Mouse (Mus musculus) c-Kit-positive CD71-positive TER-119-positive erythroid progenitor cells, embryonic 14.5 days (primary cell): Measurements from ENCODE around the gene Patj.
"Not testable (repeated sequence)": the region's sequence is repeated elsewhere in the genome, so short reads cannot be mapped to it uniquely, and the experiment has no call there.

Experiments
- DNase-seq: peaks from one replicate; pipeline ENCODE4 v3.0.0-alpha.2; 2013; ENCODE audit warnings: low spot score

Patj gene

GRCm38 (mm10) chr4:98665884-98666283 lies 270.3 kb downstream of the Patj start:
- no peak for DNase-seq

GRCm38 (mm10) chr4:98666451-98666850 lies 270.9 kb downstream of the Patj start:
- no peak for DNase-seq

GRCm38 (mm10) chr4:98667009-98667408 lies 271.4 kb downstream of the Patj start:
- no peak for DNase-seq

DNA sequence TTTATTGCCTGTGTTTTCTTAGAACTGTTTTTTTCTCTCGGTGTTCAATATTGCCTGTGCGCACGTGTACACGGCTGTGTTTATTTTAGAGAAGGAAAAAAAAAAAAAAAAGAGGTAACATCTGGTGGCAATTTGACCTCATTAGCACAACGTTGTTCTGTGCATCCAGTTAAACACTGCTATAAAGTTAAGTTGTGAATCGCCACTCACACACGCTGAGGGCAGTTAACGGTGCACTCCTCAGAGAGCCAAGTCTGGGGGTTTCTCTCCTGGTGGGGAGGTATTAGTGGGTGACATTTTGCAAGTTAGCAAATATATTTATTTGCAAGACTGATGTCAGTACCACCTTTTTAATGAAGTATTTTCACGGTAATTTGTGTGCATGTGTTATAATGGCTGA lies 281.9 kb downstream of the Patj start:
- DNase-seq = no peak

DNA sequence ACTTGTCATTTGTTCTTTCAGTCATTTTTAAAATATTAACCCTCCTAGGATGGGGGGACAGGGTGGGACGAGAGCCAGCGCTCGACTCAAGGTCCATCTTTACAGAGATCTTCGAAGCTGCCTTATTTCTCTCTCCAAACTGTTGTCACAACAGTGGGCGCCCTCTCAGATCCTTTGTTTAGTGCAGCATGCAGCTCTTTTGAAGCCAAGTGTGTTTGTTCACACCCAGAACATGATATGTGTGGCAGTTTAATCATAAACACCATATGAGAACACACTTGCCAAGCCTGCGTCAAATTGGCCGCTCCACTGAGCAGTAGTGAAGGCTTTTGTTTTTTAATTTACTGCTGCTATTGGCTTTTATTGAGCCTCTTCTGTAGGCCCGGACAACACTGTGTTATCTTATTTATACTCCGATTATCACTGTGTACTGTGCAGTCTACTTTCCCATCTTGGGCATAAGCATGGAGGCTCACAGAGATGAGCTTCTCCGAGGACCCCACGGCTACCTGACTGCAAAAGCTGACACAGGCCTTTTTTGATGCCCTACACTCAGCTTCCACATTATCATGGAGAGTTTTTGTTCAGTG lies 291.2 kb downstream of the Patj start:
- DNase-seq = no peak

DNA sequence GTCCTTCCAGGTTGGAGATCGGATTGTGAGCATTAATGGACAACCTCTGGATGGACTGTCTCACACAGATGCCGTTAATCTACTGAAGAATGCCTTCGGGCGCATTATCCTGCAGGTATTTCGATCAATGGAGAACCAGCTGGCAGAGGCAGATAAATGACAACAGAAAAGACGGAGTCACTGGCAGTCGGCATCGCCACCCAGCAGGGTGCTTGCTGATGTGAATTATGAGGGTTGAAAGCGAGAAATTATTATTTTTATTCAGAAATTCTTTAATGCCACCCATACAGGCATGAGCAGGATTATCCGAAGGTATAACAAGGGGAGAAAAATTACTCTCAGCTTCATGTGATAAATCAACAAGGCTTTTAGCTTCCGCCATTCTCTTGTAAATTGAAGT lies 292.5 kb downstream of the Patj start:
- DNase-seq = no peak

DNA sequence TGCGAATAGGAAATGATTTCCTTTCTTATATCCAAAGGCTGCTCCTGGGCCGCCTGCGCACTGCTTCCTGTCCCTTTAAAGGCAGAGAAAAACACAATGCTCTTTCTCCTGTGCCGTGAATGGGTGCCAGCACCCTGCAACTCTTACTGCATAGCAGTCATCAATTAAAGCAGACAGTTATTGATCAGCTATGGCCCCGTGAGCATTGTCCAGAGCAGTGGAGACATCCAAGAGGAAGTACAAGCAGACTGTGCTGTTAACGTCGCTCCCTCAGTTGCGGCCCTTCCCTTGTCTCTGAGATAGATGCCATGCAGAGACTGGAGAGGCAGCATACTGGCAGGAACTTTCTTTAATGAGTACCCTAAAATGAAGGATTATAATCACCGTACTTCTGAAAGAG lies 292.9 kb downstream of the Patj start:
- no peak for DNase-seq

DNA sequence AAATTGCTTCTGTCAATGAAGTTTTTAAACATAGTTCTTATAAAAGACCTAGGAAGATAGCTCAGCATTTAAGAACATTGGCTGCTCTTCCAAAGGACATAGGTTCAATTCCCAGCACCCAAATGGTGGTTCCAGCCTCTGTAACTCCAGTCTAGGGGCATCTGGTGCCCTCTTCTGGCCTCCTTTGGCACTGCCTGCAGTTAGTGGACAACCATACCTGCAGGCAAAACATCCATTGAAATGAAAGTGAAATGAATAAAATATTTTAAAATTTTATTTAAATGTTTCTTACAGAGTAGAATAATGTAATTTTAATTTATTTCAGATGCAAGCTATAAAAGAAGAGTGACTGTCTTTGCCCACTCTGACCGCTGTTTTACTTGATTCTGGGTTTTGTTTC lies 294.4 kb downstream of the Patj start:
- DNase-seq = no peak

DNA sequence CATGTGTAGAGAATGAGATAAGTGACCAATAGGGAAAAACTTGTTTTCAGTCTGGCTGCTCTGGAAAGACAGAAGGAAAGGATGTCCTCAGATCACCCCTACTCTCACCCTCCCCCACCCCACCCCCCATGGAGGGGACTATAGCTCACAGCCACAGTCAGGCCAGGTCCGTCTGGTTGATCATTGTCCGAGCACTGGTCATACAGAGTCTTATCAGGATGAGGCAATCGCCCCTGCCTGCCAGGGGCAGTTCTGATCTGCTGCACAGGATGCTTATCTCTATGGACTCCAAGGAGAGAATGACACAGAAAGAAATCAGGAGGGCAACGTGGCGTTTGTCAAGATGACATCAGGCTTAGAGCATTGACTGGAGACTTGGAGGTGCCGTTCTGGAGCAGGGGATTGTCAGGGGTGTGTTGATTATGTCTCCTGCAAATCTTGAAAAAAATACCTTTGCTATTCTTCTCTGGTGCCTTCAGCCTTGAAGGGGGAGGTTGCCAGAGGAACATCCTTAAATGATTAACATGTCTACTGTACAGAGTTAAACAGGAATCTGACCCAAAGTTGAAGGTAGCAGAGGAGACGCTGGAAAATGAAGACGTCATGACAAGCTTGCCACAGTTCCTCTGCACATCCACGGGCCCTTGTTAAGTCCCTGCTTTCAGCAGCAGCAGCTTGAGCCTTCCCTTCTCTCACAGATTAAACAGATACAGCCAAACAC lies 298.0 kb downstream of the Patj start:
- DNase-seq = no peak

DNA sequence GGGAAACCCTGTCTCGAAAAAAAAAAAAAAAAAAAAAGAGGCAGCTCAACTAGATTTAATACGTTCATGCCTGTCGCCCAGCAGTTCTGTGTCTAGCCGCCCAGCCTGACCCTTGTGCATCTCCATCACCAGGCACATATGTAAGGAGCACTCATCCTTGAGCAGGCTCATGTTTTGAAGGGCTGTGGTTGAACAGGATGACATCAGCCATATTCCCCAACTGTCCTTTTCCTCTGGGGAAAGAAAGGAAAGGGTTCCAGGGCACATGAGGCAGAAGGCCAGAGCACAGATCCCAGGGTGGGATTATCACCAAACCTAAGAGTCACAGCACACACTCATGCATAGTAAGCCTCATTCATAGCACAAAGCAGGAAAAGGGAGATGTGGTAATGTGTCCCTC lies 302.3 kb downstream of the Patj start:
- no peak for DNase-seq

GRCm38 (mm10) chr4:98698921-98699320 lies 303.3 kb downstream of the Patj start:
- DNase-seq = no peak

DNA sequence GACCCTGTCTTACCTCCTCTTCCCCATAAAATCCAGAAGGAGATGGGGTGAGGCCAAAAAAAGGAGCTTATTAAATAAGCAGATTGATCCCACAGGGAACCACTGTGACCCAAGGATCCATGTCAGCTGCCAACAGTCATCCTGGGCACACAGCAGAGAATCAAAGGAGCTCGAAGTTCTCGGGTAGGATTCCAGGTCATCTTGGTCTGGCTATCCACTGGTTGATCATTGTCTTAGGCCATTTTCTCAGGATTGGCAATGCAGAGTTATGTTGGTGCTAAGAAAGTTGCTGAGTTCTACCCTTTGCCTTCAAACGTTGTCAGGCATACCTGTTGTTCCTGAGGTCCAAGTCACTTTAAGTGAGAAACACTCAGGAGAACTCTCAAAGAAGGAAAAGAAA lies 304.6 kb downstream of the Patj start:
- DNase-seq = no peak

- no peak for DNase-seq
Measured at GRCm38 (mm10) chr4:98702201-98702894, 306.8 kb downstream of the Patj start.

DNA sequence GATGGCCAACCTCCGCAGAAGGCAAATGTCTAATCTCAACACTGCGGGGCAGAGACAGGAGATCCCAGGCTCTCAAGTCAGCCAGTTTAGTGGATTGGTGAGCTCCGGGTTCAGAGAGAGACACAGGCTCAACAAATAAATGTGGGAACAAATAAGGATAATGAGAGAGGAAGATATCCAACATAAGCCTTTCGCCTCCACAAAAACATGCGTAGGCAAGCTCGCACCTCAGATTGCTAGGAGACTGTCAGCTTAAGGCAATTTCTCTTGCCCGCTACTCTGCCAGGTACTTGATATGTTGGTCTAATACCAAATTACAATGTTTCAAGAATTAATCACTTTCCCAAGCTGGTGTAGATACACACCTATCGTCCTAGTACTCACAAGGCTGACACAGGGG lies 315.3 kb downstream of the Patj start:
- no peak for DNase-seq

GRCm38 (mm10) chr4:98717735-98718546 lies 322.4 kb downstream of the Patj start:
- no peak for DNase-seq

- DNase-seq = no peak
Measured at GRCm38 (mm10) chr4:98718547-98718917, 322.9 kb downstream of the Patj start.

- DNase-seq = peak; percentile 40
Measured at GRCm38 (mm10) chr4:98722454-98722853, 326.9 kb downstream of the Patj start.

- DNase-seq = not testable (repeated sequence)
Measured at GRCm38 (mm10) chr4:98724682-98725081, 329.1 kb downstream of the Patj start.

DNA sequence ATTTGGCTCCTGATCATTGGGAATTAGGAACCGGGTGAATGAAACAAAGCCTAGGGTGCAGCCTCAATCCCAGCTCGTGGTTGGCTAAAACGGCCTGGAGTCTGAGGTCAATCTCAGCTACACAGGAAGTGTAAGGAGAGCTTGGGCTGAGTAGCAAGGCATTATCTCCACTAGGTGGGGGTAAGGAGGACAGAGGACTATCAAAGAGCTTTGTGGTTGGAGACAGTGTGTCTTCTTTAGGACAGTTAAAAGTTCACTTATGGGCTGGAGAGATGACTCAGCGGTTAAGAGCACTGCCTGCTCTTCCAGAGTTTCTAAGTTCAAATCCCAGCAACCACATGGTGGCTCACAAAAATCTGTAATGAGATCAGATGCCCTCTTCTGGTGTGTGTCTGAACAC lies 329.9 kb downstream of the Patj start:
- DNase-seq = no peak

DNA sequence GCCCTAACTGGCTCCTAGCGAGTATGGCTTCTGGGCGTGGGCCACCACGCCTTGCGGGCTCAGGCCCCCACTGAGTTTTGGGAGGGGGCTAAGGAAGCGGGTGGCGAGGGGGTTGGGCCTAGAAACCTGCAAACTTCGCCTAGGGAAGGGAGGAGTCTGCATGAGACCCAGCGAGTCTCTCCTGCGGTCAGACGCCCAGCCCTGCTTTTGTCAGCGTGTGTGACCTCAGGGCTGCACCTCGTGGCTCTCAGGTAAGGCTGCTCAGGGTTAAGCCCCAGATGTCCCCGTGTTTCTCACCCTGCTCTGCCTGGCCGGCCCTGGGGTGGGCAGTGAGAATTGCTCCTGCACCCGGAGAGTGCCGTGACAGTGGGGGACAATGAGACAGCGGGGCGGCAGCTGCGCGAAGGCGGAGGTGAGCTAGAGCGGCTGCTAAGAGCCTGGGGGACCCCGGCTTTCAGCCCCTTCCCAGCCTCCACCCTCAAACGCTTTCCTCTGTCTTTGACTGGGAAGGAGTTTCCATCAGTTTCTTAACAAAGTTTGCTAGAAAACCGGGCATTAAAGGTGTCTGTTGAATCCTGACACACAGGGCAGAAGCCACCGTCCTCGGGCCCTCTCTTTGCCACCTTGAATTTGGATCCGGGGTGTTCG lies 331.1 kb downstream of the Patj start, which contains the start of gene L1td1:
L1td1 (plus strand) TSS at position 145 of the 648 bp plus-strand sequence.
- no peak for DNase-seq

GRCm38 (mm10) chr4:98727295-98727958 lies 331.8 kb downstream of the Patj start:
- DNase-seq = no peak
